Mouse (Mus musculus) cortical plate, adult 2 months (tissue): ENCODE data around the gene Prr29. TPM values are rescaled to one million over a fixed set of nuclear protein-coding genes. Genes with fewer than 3 reads are reported as not detected.
"Not testable (repeated sequence)": the region's sequence is repeated elsewhere in the genome, so short reads cannot be mapped to it uniquely, and the experiment has no call there.

Experiments used
- H3K27ac ChIP-seq: fragments of 200-500 bp; 2 replicates; pipeline ENCODE4 v1.5.1; 2012; ENCODE audit warnings: low read length, control low read depth, inconsistent platforms; ENCODE audit not compliant: insufficient read depth
- H3K4me1 ChIP-seq: fragments of 200-500 bp; 2 replicates; pipeline ENCODE4 v1.6.1; 2011; ENCODE audit warnings: low read length; ENCODE audit not compliant: control insufficient read depth, insufficient read depth
- H3K4me3 ChIP-seq: fragments of 200-500 bp; 2 replicates; pipeline ENCODE4 v1.5.1; 2011; ENCODE audit warnings: mild to moderate bottlenecking, low read length, control low read depth; ENCODE audit not compliant: insufficient read depth
- CTCF ChIP-seq: fragments of 200-500 bp; IDR thresholded peaks from 2 replicates; pipeline ENCODE4 v1.5.1; 2011; ENCODE audit warnings: mild to moderate bottlenecking, control low read depth, low read length; ENCODE audit not compliant: insufficient read depth; ENCODE audit errors: extremely low read depth
- POLR2A ChIP-seq: fragments of 200-500 bp; IDR thresholded peaks from 2 replicates; pipeline ENCODE4 v1.6.1; 2011; ENCODE audit warnings: mild to moderate bottlenecking, low read length, control low read depth; ENCODE audit not compliant: insufficient read depth; ENCODE audit errors: extremely low read depth
- polyA plus RNA-seq: library from polyadenylated mRNA; depleted of rRNA; stranded (reverse); fragments of >200 nt; gene quantifications from 2 replicates; pipeline ENCODE4 v1.2.3, GENCODE M21; 2012

Gene Prr29
- polyA plus RNA-seq, 1 experiment = 0.88 TPM

- TF ChIP-seq POLR2A = no peak
- TF ChIP-seq CTCF = no peak
- Histone ChIP-seq H3K4me1 (no peaks in the 10 kb centered on the region), H3K27ac (no peak overlapping the region), H3K4me3 (no peak overlapping the region)
These were observed 32.8 kb upstream of the Prr29 start for GRCm38 (mm10) chr11:106332458-106332857.

GRCm38 (mm10) chr11:106334066-106334465, 31.2 kb upstream of the Prr29 start:
- Histone ChIP-seq H3K4me1 (no peaks in the 10 kb centered on the region), H3K27ac (no peak overlapping the region), H3K4me3 (no peak overlapping the region)
- TF ChIP-seq POLR2A (no peak), CTCF (no peak)

- Histone ChIP-seq H3K4me1 (no peaks in the 10 kb centered on the region), H3K4me3 (no peak overlapping the region), H3K27ac (no peak overlapping the region)
- no peak for TF ChIP-seq CTCF
- no peak for TF ChIP-seq POLR2A
These were observed 27.2 kb upstream of the Prr29 start for GRCm38 (mm10) chr11:106338029-106338428.

GRCm38 (mm10) chr11:106338870-106339269, 26.4 kb upstream of the Prr29 start:
- H3K4me3 ChIP-seq = no peak overlapping the region
- H3K27ac ChIP-seq = no peak overlapping the region
- TF ChIP-seq POLR2A = no peak
- no peak for TF ChIP-seq CTCF
- no peaks in the 10 kb centered on the region for H3K4me1 ChIP-seq

- not testable (repeated sequence) for H3K4me3 ChIP-seq, H3K27ac ChIP-seq, H3K4me1 ChIP-seq
These were observed 25.9 kb upstream of the Prr29 start for GRCm38 (mm10) chr11:106339323-106339722.

- no peak overlapping the region for H3K27ac ChIP-seq
- TF ChIP-seq CTCF (no peak), POLR2A (no peak)
- H3K4me3 ChIP-seq = no peak overlapping the region
- no peaks in the 10 kb centered on the region for H3K4me1 ChIP-seq
These were observed 24.2 kb upstream of the Prr29 start for GRCm38 (mm10) chr11:106340990-106341520.

GRCm38 (mm10) chr11:106344910-106345309, 20.4 kb upstream of the Prr29 start:
- no peaks in the 10 kb centered on the region for H3K4me1 ChIP-seq
- no peak for TF ChIP-seq CTCF
- no peak for TF ChIP-seq POLR2A
- no peak overlapping the region for H3K27ac ChIP-seq
- no peak overlapping the region for H3K4me3 ChIP-seq

- H3K27ac ChIP-seq = no peak overlapping the region
- TF ChIP-seq CTCF (no peak), POLR2A (no peak)
- no peak overlapping the region for H3K4me3 ChIP-seq
- no peaks in the 10 kb centered on the region for H3K4me1 ChIP-seq
These were observed 15.5 kb upstream of the Prr29 start for GRCm38 (mm10) chr11:106349772-106350171.

GRCm38 (mm10) chr11:106350853-106351252, 14.4 kb upstream of the Prr29 start:
- TF ChIP-seq POLR2A = no peak
- no peak for TF ChIP-seq CTCF
- Histone ChIP-seq H3K4me3 (no peak overlapping the region), H3K4me1 (no peaks in the 10 kb centered on the region), H3K27ac (no peak overlapping the region)

GRCm38 (mm10) chr11:106351253-106351652, 14.0 kb upstream of the Prr29 start:
- no peak overlapping the region for H3K4me3 ChIP-seq
- no peak for TF ChIP-seq CTCF
- no peak for TF ChIP-seq POLR2A
- H3K27ac ChIP-seq = no peak overlapping the region
- no peaks in the 10 kb centered on the region for H3K4me1 ChIP-seq

- Histone ChIP-seq H3K4me3 (no peak overlapping the region), H3K27ac (no peak overlapping the region), H3K4me1 (no peaks in the 10 kb centered on the region)
- TF ChIP-seq CTCF (no peak), POLR2A (no peak)
These were observed 13.3 kb upstream of the Prr29 start for GRCm38 (mm10) chr11:106351941-106352340.
